ENCODE assay signal across 8 mouse cellular contexts in genomic region chr8:13740323-13740770, GRCm38 (mm10). TPM values are rescaled to one million over a fixed set of nuclear protein-coding genes. Genes with fewer than 3 reads are reported as not detected.
DNase-seq lines count a peak whose midpoint lies in the region; ATAC-seq and TF ChIP-seq lines count a peak whose summit lies in the region.

No protein-coding gene starts in this region.

- no peaks in the 10 kb centered on the region for H3K36me3 ChIP-seq in embryonic facial prominence, embryonic 12.5 days
- H3K36me3 ChIP-seq in stomach, embryonic 14.5 days (ENCODE audit: control insufficient read depth, insufficient read depth, low read length), result no peaks in the 10 kb centered on the region
- H3K36me3 ChIP-seq in midbrain, postnatal 0 days (ENCODE audit: insufficient read depth, low read length), result no peaks in the 10 kb centered on the region

- WGBS in embryonic facial prominence, embryonic 12.5 days, result 30% methylated on average over 6 of the region's 6 CpGs
- 23% methylated on average over 6 of the region's 6 CpGs for WGBS in stomach, embryonic 14.5 days
- 59% methylated on average over 6 of the region's 6 CpGs for WGBS in midbrain, postnatal 0 days

- no peaks in the 10 kb centered on the region for H3K9me3 ChIP-seq in embryonic facial prominence, embryonic 12.5 days
- no peaks in the 10 kb centered on the region for H3K9me3 ChIP-seq in stomach, embryonic 14.5 days (ENCODE audit: control insufficient read depth, low read depth, low read length)
- no peaks in the 10 kb centered on the region for H3K9me3 ChIP-seq in midbrain, postnatal 0 days (ENCODE audit: low read length)

- H3K27me3 ChIP-seq in embryonic facial prominence, embryonic 12.5 days, result no peaks in the 10 kb centered on the region
- H3K27me3 ChIP-seq in stomach, embryonic 14.5 days (ENCODE audit: control insufficient read depth, insufficient read depth, low read length), result no peaks in the 10 kb centered on the region
- H3K27me3 ChIP-seq in midbrain, postnatal 0 days (ENCODE audit: insufficient read depth, low read length), result no peaks in the 10 kb centered on the region

- H3K9ac ChIP-seq in embryonic facial prominence, embryonic 12.5 days, result no peak overlapping the region
- H3K9ac ChIP-seq in stomach, embryonic 14.5 days (replicated peaks; ENCODE audit: low read depth, low read length), result no peak overlapping the region
- H3K9ac ChIP-seq in midbrain, postnatal 0 days (replicated peaks; ENCODE audit: low read length, poor library complexity, severe bottlenecking), result no peak overlapping the region

- H3K27ac ChIP-seq in embryonic facial prominence, embryonic 12.5 days, result 0 out of 2 replicates have a peak overlapping the region, but pooled peaks have one; percentile 18
- peak overlapping the region; percentile 78; the same call in 1 of the 2 replicates for H3K27ac ChIP-seq in stomach, embryonic 14.5 days (ENCODE audit: low read length)
- no peak overlapping the region for H3K27ac ChIP-seq in midbrain, postnatal 0 days (ENCODE audit: low read depth, low read length)

- peak; percentile 15 for DNase-seq in spleen, adult 12 weeks (ENCODE audit: low spot score)
- no peak for DNase-seq in spleen, adult 18-20 months
- peak; percentile 44 for DNase-seq in heart, postnatal 4 days
- DNase-seq in liver, result peak; percentile 45
- DNase-seq in midbrain, postnatal 0 days (ENCODE audit: low spot score), result no peak

- no peak for TF ChIP-seq CTCF in midbrain, postnatal 0 days (IDR thresholded peaks at IDR 0.05)

- H3K4me3 ChIP-seq in embryonic facial prominence, embryonic 12.5 days, result no peak overlapping the region
- H3K4me3 ChIP-seq in stomach, embryonic 14.5 days (ENCODE audit: low read depth, low read length), result no peak overlapping the region
- H3K4me3 ChIP-seq in midbrain, postnatal 0 days (ENCODE audit: low read depth, low read length), result no peak overlapping the region

- H3K4me2 ChIP-seq in embryonic facial prominence, embryonic 12.5 days (replicated peaks), result no peak overlapping the region
- H3K4me2 ChIP-seq in stomach, embryonic 14.5 days (replicated peaks; ENCODE audit: low read depth, low read length), result no peak overlapping the region; the same call in 1 of the 2 replicates
- H3K4me2 ChIP-seq in midbrain, postnatal 0 days (ENCODE audit: low read depth, low read length, poor library complexity, severe bottlenecking), result no peak overlapping the region

- H3K4me1 ChIP-seq in embryonic facial prominence, embryonic 12.5 days, result peaks cover 3% of the 10 kb centered on the region; the same call in 1 of the 2 replicates
- H3K4me1 ChIP-seq in stomach, embryonic 14.5 days (ENCODE audit: control insufficient read depth, insufficient read depth, low read length), result no peaks in the 10 kb centered on the region
- no peaks in the 10 kb centered on the region for H3K4me1 ChIP-seq in midbrain, postnatal 0 days (ENCODE audit: insufficient read depth, low read length)

- no peak for ATAC-seq in embryonic facial prominence, embryonic 12.5 days (ENCODE audit: insufficient number of reproducible peaks, insufficient read depth, low FRiP score, low TSS enrichment)
- ATAC-seq in stomach, embryonic 14.5 days (ENCODE audit: insufficient number of reproducible peaks, insufficient read depth, low FRiP score, low read depth), result peak; percentile 73; the same call in 1 of the 2 replicates
- no peak for ATAC-seq in midbrain, postnatal 0 days (ENCODE audit: low FRiP score)
- no peak for ATAC-seq in monocyte, adult 5-6 weeks (replicated peaks; ENCODE audit: insufficient number of reproducible peaks, low FRiP score, low TSS enrichment, poor library complexity, severe bottlenecking)

RNA-seq across cellular contexts. Expression of gene Cdc16, which starts 17.1 kb away (rescaled TPM):
- 237 and 247 TPM in 2 replicates for polyA plus RNA-seq in embryonic facial prominence, embryonic 12.5 days (2016; fragmentation: Nextera tagmentation; extraction: Ambion mirVana)
- 10 to 100 TPM; 51.9 to 52.1 TPM for total RNA-seq in heart, postnatal 4 days (2021)
- 211 and 213 TPM in 2 replicates for polyA plus RNA-seq in stomach, embryonic 14.5 days (2014; fragmentation: Nextera tagmentation; extraction: Ambion mirVana)
- 96.2 and 111 TPM in 2 replicates for total RNA-seq in midbrain, postnatal 0 days (2014; rRNA removed)
- 91.5 and 92.2 TPM in 2 replicates for polyA plus RNA-seq in midbrain, postnatal 0 days (2015; fragmentation: Nextera tagmentation; extraction: Ambion mirVana)
- 26.3 to 45.9 TPM (median 30.8 TPM) in 3 replicates for total RNA-seq in monocyte, adult 5-6 weeks (2017)

RNA-seq across cellular contexts. Expression of gene Cfap97d2, which starts 34.7 kb away (rescaled TPM):
- 0.25 and 0.35 TPM in 2 replicates for polyA plus RNA-seq in embryonic facial prominence, embryonic 12.5 days (2016; fragmentation: Nextera tagmentation; extraction: Ambion mirVana)
- total RNA-seq in heart, postnatal 4 days (2021), result not detected
- 0.12 TPM in 1 of 2 replicates, not detected in the other for polyA plus RNA-seq in stomach, embryonic 14.5 days (2014; fragmentation: Nextera tagmentation; extraction: Ambion mirVana)
- 0.24 and 4.9 TPM in 2 replicates for total RNA-seq in midbrain, postnatal 0 days (2014; rRNA removed)
- polyA plus RNA-seq in midbrain, postnatal 0 days (2015; fragmentation: Nextera tagmentation; extraction: Ambion mirVana), result 1.4 and 2.8 TPM in 2 replicates
- total RNA-seq in monocyte, adult 5-6 weeks (2017), result 2.5 TPM in 1 of 3 replicates, not detected in the others

RNA-seq across cellular contexts. Expression of gene Upf3a, which starts 45.1 kb away (rescaled TPM):
- polyA plus RNA-seq in embryonic facial prominence, embryonic 12.5 days (2016; fragmentation: Nextera tagmentation; extraction: Ambion mirVana), result 45.7 and 49.7 TPM in 2 replicates
- 10 to 100 TPM; 15.4 to 16.4 TPM for total RNA-seq in heart, postnatal 4 days (2021)
- polyA plus RNA-seq in stomach, embryonic 14.5 days (2014; fragmentation: Nextera tagmentation; extraction: Ambion mirVana), result 44.0 TPM in 2 replicates
- total RNA-seq in midbrain, postnatal 0 days (2014; rRNA removed), result 15.2 and 19.7 TPM in 2 replicates
- polyA plus RNA-seq in midbrain, postnatal 0 days (2015; fragmentation: Nextera tagmentation; extraction: Ambion mirVana), result 44.0 and 44.6 TPM in 2 replicates
- 32.4 to 33.7 TPM (median 32.9 TPM) in 3 replicates for total RNA-seq in monocyte, adult 5-6 weeks (2017)

Comparison
In these comparisons a context has a peak if more than half of its experiments do, and no peak if none do; other contexts are left out.
1. DNase-seq: peak in spleen, adult 12 weeks (single experiment), heart, postnatal 4 days (single experiment) and liver (single experiment); none in spleen, adult 18-20 months (0 of 2) and midbrain, postnatal 0 days (single experiment).